Comparison of ENCODE assay signal across 8 mouse cellular contexts in genomic region chr10:89442640-89443039, GRCm38 (mm10). TPM values are rescaled to one million over a fixed set of nuclear protein-coding genes. Genes with fewer than 3 reads are reported as not detected.
A peak's percentile ranks its signal among the peaks of the same experiment; 100 is the strongest.
DNase-seq lines count a peak whose midpoint lies in the region; ATAC-seq and TF ChIP-seq lines count a peak whose summit lies in the region.

No protein-coding gene starts in this region.

- no peak for TF ChIP-seq POLR2A in myocyte (IDR thresholded peaks at IDR 0.05; ENCODE audit: insufficient read length, low read depth)

- H3K36me3 ChIP-seq in kidney, embryonic 15.5 days = peaks cover 2% of the 10 kb centered on the region; the same call in 1 of the 2 replicates
- H3K36me3 ChIP-seq in hindbrain, postnatal 0 days (ENCODE audit: insufficient read depth, low read length) = no peaks in the 10 kb centered on the region
- no peaks in the 10 kb centered on the region for H3K36me3 ChIP-seq in myocyte (ENCODE audit: control insufficient read depth, insufficient read depth)

- H3K9ac ChIP-seq in kidney, embryonic 15.5 days = peak overlapping the region; percentile 61; the same call in 1 of the 2 replicates
- peak overlapping the region; percentile 54 for H3K9ac ChIP-seq in hindbrain, postnatal 0 days (replicated peaks; ENCODE audit: low read length)

- no peak for DNase-seq in kidney, postnatal 14 days
- DNase-seq in hindbrain, postnatal 0 days (ENCODE audit: low spot score) = no peak
- DNase-seq in left cerebral cortex, adult 8-10 months (ENCODE audit: low spot score in 2 of 2) = no peak
- DNase-seq in adrenal gland, postnatal 14 days = no peak
- DNase-seq in adrenal gland, postnatal 4 days (ENCODE audit: low spot score in 2 of 2) = no peak

- peaks cover 19% of the 10 kb centered on the region for H3K79me2 ChIP-seq in myocyte (ENCODE audit: control insufficient read depth, insufficient read depth)

- no peaks in the 10 kb centered on the region for H3K9me3 ChIP-seq in kidney, embryonic 15.5 days (replicated peaks)
- H3K9me3 ChIP-seq in hindbrain, postnatal 0 days (ENCODE audit: low read length) = no peaks in the 10 kb centered on the region

- no peak for TF ChIP-seq CTCF in hindbrain, postnatal 0 days (IDR thresholded peaks at IDR 0.05; ENCODE audit: low read depth)

- H3K4me1 ChIP-seq in kidney, embryonic 15.5 days = peaks cover 14% of the 10 kb centered on the region
- H3K4me1 ChIP-seq in hindbrain, postnatal 0 days (ENCODE audit: insufficient read depth, low read length) = peaks cover 2% of the 10 kb centered on the region; the same call in 1 of the 2 replicates

- H3K27ac ChIP-seq in kidney, embryonic 15.5 days = no peak overlapping the region
- H3K27ac ChIP-seq in hindbrain, postnatal 0 days = no peak overlapping the region

- 12% methylated on average over 4 of the region's 4 CpGs for WGBS in kidney, embryonic 15.5 days
- 15% methylated on average over 4 of the region's 4 CpGs for WGBS in hindbrain, postnatal 0 days

- peak overlapping the region; percentile 91 for H3K4me2 ChIP-seq in kidney, embryonic 15.5 days
- H3K4me2 ChIP-seq in hindbrain, postnatal 0 days (ENCODE audit: low read depth, low read length) = peak overlapping the region; percentile 99
- H3K4me2 ChIP-seq in myocyte (ENCODE audit: low read depth) = peak overlapping the region; percentile 80

- peak overlapping the region; percentile 80 for H3K4me3 ChIP-seq in kidney, embryonic 15.5 days (replicated peaks)
- H3K4me3 ChIP-seq in hindbrain, postnatal 0 days (ENCODE audit: low read length) = peak overlapping the region; percentile 80
- H3K4me3 ChIP-seq in myocyte = peak overlapping the region; percentile 84

- H3ac ChIP-seq in myocyte (ENCODE audit: control insufficient read depth, insufficient read length) = no peak overlapping the region

- no peaks in the 10 kb centered on the region for H3K27me3 ChIP-seq in kidney, embryonic 15.5 days
- no peaks in the 10 kb centered on the region for H3K27me3 ChIP-seq in hindbrain, postnatal 0 days (ENCODE audit: insufficient read depth, low read length)
- H3K27me3 ChIP-seq in myocyte (ENCODE audit: control insufficient read depth, insufficient read depth, insufficient read length) = no peaks in the 10 kb centered on the region

- ATAC-seq in kidney, embryonic 15.5 days (replicated peaks; ENCODE audit: low FRiP score) = no peak
- 0 out of 2 replicates have a peak, but pooled peaks have one; percentile 23 for ATAC-seq in common myeloid progenitor, adult 5-6 weeks (replicated peaks; ENCODE audit: low read depth, poor library complexity, severe bottlenecking)
- no peak for ATAC-seq in hindbrain, postnatal 0 days

TF ChIP-seq in myocyte, 11 proteins besides CTCF, POLR2A, EP300 and RAD21:
- TF ChIP-seq MYOD1 (IDR thresholded peaks at IDR 0.05; ENCODE audit: control insufficient read depth in 1 of 3, insufficient read length in 2 of 3, low read depth in 2 of 3) (no peak), USF1 (IDR thresholded peaks at IDR 0.05; ENCODE audit: low read depth) (peak; percentile 73)

RNA-seq across cellular contexts. Expression of gene Gas2l3, which starts 1.1 kb away (rescaled TPM):
- 18.9 and 19.6 TPM in 2 replicates for polyA plus RNA-seq in kidney, embryonic 15.5 days (2015; fragmentation: Nextera tagmentation; extraction: Ambion mirVana)
- 16.4 and 25.9 TPM in 2 replicates for total RNA-seq in common myeloid progenitor, adult 5-6 weeks (2017)
- 11.7 and 17.8 TPM in 2 replicates for total RNA-seq in hindbrain, postnatal 0 days (2014; rRNA removed)
- polyA plus RNA-seq in hindbrain, postnatal 0 days (2015; fragmentation: Nextera tagmentation; extraction: Ambion mirVana) = 5.5 and 6.6 TPM in 2 replicates
- 2.6 TPM for polyA plus RNA-seq in myocyte (2012; fragmentation: generic; extraction: Trizol)
- 1 to 10 TPM; 2.1 to 5.1 (median 3.7) TPM for total RNA-seq in left cerebral cortex, adult 8-10 months (2022)
- 8.5 and 9.2 TPM in 2 replicates for total RNA-seq in adrenal gland, postnatal 14 days (2021)
- total RNA-seq in adrenal gland, postnatal 4 days (2021) = 10 to 100 TPM; 14.9 to 15.8 TPM
